Mouse (Mus musculus) megakaryocyte-erythroid progenitor cell, adult 5-6 weeks (primary cell): ENCODE measurements around the gene Tmem9. TPM values are rescaled to one million over a fixed set of nuclear protein-coding genes. Genes with fewer than 3 reads are reported as not detected.

Experiments used
- ATAC-seq: replicated peaks from 2 replicates; pipeline ENCODE4 v1.8.0; 2016; ENCODE audit warnings: mild to moderate bottlenecking, inconsistent platforms; ENCODE audit not compliant: severe bottlenecking, poor library complexity, low FRiP score, low TSS enrichment
- total RNA-seq, 2 experiments: library from RNA; stranded (forward) in 1 of 2; stranded (reverse) in 1 of 2; fragments of 200-1000, 215-1000 nt in 1 of 2; fragments of >200 nt in 1 of 2; fragmentation: Nextera tagmentation in 1 of 2; gene quantifications; 2 replicates each; pipeline ENCODE4 v1.2.3; 2014 to 2017

The Tmem9 gene
- total RNA-seq (2014; fragmentation: Nextera tagmentation): 36.5 and 39.9 TPM in 2 replicates
- total RNA-seq (2017): 22.8 and 48.0 TPM in 2 replicates

DNA sequence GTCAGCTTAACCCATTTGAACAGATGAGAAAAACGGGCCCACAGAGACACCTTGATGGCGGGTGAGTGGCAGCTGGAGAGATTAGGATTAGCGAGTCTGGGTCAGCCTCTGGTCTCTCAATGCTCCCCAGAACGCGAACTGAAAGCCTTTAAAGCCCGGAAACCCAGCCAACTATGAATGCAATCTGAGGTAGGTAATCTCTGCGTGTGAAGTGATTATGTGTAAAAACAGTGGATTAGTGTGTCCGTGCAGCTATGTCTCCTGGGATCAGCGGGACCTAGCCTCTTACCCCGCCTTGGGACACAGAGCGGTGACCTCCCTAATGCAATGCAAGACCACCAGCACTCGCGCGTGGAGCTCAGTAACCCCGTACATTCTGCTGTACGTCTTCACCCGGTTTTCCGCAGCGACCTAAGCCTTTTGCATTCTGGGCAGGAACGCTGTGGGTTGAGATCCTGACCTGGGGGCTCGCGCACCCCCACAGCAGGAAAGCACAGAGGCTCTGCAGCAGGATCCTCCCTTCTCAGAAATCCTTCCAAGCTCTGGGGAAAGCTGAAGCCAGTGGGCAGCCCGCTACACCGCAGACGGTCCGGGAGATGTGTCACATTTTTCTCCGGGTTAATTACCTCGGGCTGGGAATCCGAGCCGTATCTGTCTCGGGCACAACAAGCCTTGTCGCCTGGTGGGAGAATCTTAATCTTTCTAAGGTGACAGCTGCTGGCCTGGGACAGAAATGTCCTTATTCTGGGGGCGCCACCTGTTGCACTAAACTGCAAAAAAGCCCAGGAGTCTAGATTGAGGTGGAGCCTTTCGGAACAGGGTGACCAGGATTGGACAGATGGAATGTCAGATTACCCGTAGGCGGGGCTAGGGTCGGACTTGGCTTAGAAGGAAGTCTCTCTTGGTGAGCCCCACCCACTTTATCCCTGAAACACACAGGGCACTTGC is at the start of gene Tmem9:
Gene Tmem9, plus strand, starts transcription at position 940 of the 948 bp plus-strand sequence.
- peak; percentile 98 for ATAC-seq

DNA sequence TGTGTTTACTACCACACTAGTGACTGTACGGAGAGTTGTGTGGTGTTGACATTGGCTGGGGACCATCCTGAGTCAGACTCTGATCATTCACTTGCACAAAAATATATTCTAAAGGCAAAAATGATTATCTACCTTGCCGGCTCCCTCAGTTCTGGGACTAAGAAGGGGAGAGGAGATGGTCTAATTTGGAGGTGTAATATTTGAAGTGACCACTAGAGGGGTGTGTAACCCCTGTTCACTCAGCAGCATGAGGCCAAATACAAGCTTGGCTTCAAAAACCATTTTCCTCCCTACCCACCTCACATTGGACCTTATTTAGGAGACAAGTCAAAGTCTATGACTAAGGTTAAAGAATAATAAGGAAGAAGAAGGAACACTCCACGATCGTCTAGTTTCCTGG is 49.5 kb upstream of the Tmem9 start:
- ATAC-seq: peak; percentile 64

DNA sequence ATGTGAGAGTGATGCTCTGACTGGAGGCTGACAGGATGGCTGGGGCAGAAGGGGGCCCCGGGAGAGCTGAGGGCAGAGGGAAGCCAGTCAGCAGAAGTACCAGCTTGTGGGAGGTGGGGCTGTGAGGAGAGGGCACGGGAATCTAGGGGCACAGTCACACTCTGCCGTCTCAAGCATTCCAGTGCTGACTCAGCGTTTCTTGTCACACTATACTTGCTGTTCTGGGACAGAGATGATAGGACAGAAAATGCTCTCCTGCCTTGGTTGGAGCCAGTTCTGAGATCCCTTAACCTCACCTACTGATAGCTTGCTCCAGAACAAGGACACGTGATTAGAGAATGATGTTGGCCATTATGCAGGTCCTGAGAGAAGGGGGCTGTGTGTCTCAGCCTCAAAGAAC is 44.8 kb upstream of the Tmem9 start:
- no peak for ATAC-seq

DNA sequence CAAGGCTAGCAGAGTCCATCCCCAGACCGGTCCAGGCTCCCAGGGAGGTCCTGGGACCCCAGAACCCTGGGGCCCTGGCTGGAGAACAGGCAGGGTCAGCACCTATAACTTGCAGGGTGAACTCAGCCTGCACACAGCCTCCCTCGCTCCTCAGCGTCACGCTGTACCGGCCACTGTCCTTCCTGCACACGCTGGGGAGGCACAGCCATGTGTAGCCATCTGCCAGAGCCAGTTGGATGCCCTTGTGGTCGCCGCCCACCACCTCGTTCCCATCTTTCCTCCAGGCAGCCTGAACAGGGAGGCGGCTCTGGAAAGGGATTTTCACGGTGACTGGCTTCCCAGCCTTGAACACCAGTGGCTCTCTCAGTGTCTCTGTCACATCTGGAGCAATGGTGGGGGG is 43.4 kb upstream of the Tmem9 start:
- no peak for ATAC-seq

DNA sequence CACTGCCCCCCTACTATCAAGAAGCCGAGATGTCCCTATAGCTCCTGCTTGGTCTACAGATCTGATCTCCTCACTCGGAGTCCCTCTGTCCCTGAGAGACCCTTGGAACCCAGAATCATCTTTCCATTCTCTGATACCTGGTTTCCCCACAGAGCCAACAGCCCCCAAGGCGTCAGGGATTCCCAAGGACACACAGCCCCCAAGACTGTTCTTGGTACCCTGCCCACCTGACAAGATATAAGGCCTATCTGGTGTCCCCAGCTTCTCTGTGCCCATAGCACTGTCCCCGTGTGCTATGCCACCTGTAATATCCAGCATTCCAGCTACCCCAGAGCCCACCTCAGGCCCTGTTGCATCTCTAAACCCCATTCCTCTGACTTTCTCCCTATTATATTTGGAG is 40.2 kb upstream of the Tmem9 start:
- ATAC-seq: no peak

DNA sequence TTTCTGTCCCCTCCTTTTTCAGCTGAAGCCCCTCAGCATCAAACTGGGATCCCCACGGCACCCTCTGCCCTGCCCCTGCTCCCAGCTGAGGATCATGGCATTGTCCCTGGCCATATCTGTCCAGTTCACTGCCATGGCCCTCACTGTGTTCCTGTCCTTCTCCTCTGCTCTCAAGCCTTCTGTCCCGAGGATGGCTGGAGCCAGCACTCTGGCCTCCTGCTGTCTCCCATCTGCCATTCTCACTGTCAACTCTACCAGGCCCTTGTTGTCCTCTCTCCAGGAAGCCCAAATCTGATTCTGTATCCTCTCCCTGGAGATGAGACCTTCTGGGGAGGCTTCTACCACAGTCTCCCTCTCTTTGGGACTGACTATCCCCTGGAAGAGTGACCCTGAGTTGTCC is 37.5 kb upstream of the Tmem9 start:
- no peak for ATAC-seq

DNA sequence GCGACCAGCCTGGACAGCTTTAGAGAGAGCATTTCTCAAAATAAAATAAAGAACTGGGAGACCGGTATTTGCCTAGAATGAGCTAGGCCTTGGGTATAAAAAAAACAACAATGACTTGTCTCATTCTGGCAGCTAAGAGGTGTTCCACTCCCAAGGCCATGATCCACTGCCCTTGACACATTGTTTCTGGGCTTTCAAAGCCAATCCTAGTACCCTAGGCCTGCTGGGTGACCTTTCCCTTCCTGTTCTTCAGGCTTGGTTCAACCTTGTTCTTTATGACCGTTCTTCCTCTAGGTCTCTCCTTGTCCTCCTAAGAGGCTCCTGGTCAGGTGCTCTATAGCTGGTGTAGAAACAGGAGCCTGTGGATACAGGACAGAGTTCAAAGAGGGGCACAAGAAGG is 35.4 kb upstream of the Tmem9 start:
- ATAC-seq: no peak

DNA sequence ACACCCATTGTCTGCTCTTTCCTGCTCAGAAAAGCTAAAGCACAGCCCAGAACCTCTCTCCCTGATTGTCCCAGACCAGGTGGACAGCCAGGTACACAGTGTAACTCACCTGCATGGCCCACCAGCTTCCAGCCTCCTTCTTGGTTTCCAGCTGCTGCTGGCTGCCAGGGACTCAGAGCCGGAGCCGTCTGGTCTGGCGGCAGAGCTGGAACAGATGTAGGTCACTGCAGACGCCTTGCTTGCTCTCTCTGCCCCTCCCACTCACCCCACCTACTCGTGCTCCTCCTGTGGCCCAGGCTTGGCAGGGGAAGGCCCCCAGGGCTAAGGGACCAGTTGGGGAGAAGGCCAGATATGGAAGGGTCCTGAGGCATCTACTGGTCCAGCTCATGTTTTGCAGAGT is 23.8 kb upstream of the Tmem9 start:
- no peak for ATAC-seq

DNA sequence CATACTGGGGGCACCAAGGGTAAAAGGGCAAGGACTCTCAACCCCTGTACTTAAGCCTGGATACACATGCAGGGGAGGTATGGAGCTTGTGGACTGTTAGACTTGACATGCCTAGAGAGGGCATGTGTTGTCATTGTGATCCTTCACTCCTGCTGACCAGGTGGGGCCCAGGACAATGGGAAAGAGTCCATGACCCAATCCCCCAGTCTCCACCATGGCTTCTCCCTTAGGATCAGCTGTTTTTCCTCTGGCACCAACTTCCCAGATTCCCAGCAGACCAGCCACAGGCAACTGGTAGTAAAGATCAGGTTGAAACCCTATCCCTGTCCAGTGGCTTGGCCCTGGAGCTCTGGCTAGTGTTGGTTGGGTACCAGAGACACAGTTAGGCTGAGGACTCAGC is 18.1 kb upstream of the Tmem9 start:
- no peak for ATAC-seq

DNA sequence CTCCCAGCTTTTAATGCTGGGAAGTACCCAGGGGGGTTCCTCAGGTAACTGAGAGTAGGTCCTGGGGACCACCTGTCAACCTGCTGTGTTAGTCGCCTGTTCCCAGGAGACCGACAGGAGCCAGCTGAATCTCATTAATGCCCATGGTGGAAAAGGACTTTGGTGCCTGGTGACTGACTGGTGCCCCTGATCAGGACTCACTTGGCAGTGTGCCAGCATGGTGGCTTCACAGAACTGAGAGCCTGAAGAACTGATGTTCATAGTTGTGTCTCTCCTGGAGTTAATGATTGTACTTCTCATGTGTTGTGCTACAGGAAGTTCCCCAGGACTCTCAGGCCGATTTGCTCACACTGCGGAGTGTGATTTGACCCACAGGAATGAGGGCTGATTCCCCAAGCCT is 14.5 kb upstream of the Tmem9 start:
- no peak for ATAC-seq

DNA sequence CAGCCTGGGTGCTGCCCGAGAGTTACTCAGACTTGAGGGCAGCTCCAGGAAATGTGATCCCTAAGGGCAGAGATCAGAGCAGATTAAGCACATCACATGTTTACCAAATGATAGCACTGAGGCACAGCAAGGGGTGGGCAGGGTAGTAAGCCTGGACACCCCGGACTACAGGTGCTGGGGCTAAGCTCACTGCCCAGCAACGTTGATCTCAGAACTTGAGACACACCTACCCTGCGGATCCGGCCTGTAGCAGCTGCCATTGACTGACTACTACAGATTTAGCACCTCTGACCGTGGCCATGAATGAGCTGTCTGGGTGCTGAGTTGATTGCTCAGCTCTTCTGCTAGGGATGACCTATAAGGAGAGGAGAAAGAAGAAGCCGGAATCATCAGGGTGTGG is 10.4 kb upstream of the Tmem9 start:
- no peak for ATAC-seq

DNA sequence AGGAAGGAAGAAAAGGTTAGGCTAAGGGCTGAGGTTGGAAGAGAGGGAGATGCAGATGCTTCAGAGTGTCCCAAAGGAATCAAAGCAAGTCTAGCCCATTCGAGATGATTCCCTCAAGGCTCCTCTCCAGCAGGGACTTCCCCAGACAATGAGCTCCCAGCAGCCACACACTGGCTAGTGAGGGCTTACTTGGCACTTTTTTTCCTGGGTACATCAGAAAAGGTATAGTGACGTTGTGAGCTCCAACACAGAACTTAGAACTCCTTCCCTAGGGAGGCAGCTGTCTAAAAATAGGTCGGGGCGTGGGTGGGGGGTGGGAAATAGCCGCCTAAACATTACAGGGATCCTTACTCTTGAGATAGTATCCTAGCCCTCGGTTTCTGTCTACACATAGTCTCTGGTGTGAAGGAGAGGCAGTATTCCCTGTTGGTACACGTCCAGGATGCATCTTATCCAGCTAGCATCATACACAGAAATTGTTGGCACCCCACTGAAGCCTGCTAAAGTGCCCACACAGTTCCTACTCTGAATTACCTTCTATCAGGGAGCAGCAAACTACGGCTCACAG is 8.1 kb upstream of the Tmem9 start:
- ATAC-seq: no peak

DNA sequence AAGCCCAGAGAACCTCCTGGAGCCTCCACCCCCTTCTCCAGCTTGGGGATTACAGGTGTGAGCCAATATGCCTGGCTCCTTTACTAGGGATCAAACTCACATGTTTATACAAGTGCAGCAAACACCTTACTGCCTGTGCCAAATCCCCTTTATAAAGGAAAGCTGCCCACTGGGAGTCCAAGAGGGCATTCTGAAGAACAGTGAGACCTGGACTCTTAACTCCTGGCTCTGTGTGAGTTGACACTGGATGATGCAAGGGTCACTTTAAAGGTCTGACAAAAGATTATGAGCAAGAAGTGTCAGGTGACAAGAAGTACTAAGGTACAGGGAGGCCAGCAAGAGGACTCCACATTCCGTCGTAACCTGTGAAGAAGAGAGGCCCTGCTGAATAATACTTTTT is 6.5 kb upstream of the Tmem9 start:
- ATAC-seq: no peak

DNA sequence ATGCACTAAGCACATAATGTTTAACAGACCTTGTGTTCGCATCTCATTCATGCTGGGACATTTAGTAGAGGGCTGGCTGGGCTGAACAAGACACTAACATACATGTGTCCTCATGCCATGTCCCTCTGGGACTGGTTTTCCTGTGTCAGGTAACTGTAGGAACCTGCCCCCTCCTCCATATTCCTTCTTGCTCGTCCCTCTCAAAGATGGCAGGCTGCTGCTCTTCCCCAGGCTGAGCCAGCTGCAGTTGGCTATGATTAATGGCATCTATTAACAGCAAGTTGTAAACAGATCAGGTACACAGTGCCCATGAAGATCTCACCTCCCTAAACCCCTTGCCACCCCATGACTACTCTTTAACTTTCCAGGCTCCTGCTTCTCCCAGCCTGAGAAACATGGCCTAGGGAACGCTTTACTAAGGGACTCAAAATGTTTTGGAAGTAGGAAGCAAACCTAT is 1.6 kb upstream of the Tmem9 start, which contains the start of gene Igfn1:
Gene Igfn1, minus strand, starts transcription at position 51 of the 457 bp plus-strand sequence.
- no peak for ATAC-seq

DNA sequence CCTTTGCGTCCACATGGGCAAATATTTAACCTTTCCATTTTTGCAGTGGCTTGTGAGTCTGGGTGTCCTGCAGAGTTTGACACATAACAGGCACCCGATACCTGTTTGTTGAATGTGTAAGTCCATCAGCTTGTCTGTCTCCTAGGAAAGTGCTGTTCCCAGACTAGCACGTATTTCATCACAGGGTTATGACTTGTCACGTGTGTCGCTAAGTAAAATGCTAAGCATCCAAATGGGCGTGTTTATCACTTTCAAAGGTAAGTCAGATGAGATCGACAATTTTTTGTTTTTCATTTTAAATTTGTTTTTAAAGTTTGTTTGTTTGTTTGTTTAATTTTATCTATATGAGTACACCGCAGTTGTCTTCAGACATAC is 196 bp downstream of the Tmem9 start:
- ATAC-seq: peak; percentile 13; the same call in 1 of the 2 replicates

DNA sequence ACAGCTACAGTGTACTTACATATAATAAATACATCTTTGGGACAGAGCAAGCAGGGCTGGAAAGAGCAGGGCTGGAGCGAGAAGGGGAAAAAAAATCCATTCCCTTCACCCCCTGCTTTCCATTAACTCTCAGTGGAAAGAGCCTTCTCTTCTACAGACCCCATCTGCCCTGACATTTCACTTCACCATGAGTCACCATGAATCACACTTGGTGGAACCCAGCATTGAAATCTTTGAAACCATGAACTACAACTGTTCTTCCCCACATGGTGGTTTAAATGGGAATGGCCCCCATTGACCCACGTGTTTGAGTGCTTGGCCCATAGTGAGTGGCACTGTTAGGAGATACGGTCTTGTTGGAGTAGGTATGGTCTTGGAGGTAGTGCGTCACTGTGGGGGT is 2.3 kb downstream of the Tmem9 start:
- ATAC-seq: no peak

DNA sequence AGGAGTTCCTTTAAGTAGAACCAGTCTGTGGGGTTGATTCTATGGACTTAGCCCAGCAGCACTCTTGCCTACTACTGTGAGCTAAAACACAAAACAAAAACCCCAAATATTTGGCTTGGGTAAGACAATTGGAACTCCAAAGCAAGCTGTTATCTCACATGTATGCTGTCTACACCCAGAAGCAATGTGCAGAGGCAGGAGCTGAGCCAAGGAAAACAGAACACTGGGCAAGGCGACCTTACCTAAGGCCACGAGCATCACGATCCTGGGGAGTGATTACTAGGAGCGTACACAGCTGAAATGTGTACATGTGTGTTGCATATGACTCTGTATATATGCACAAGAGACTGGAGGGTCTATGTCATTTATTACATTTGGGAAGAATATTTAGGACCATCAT is 5.6 kb downstream of the Tmem9 start:
- no peak for ATAC-seq

DNA sequence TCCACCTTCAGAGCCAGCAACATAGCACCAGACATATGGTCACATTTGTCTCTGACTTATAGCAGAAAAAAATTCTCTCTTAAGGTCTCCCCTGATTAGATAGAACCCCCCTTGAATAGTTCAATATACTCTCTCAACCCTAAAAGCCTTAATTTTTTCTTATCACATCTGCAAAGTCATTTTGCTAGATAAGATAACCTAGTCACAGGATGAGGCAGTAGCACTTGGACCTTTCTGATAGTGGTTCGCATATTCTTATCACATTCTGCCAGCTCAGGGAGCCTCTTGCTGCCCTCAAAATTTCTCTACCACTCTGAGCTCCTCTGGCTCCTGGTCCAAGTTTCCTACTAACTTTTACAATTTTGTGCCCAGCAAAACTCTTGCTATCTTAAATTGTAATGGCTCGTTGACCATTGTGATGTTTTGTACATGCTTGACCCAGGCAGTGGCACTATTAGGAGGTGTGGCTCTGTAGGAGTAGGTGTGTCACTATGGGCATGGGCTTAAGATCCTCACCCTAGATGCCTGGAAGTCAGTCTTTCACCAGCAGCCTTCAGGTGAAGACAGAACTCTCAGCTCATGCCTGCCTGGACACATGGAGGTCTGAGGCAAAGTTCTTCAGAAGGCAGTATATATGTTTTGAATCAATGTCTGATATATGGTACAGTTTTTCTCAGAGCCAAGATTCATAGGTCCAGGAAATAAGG is 7.0 kb downstream of the Tmem9 start:
- peak; percentile 81 for ATAC-seq

DNA sequence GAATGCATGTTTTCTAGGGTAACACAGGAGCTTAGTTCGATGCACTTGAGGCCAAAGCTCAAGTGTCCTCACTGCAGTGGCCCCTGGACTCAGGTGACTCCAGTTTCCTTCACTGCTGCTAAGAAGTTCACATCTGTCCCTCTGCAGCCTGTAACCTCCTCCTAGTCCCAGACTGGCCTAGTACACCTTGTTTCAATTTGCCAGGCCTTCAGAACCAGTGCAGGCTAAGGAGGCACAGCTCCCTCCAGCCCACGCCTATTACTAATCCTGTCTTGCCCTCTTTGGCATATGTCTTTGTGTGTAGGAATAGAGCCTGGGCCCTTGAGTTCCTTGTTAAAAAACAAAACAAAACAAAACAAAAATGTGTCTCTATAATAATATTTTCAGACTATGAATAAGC is 9.4 kb downstream of the Tmem9 start:
- ATAC-seq: no peak

DNA sequence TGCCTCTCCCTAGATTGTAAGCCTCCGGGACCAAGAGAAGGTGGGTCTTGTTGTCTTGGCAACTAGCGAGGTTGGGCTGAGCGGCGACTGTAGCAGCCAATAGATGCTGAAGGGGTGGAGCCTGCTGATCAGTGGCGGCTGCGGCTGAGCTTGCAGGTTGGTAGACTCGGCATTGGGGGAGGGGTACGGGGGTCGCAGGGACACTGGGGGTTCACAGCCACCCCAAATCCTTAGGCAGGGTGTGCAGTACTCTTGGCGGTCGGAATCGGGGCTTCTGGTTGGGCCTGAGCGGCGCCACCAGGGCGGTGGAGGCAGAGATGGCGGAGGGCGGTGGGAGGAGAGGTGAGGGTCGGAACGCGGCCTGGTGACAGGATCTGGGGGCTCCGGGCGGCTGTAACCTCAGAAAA is 10.0 kb downstream of the Tmem9 start:
- peak; percentile 92 for ATAC-seq
